Mouse (Mus musculus): ENCODE data around the gene Hivep3.

DNA sequence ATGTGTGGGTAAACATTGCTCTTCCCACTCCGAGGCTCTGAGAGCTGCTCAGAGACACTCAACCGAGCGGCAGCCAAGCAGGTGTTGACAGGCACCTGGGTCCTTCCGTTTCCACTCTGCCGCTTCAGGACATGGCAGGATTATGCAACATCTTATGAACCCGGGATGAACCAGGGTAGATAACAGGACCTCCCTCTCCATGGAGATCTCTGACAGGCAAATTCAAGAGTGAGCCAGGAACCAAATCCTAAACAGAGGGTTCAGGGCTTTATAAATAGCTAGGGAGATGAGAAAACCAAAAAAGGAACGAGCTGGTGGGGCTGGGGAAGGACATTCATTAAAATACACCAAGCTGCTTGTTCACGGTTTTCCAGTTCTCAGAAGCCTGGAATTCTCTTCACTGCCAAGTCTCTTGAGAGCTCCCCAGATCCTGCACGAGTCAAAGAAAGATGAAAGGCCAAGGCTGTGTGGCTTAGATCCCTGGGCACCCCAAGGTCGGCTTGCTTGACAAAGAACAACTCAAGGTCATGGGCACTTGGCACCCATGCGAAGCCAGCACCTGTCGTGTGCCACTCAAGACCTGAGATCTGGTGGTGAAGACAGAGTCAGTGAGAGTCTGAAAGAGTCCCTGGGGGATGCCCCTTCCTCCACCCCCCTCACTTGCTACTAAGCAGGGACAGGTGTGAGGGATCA lies 215.5 kb downstream of the Hivep3 start:
- TF ChIP-seq CTCF (IDR thresholded peaks at IDR 0.05; ENCODE audit: low read depth) = no peak
- TF ChIP-seq EP300 (optimal IDR thresholded peaks at IDR 0.05) = no peak
